Mouse (Mus musculus): ENCODE measurements around the gene Rpl24.

The Rpl24 gene

DNA sequence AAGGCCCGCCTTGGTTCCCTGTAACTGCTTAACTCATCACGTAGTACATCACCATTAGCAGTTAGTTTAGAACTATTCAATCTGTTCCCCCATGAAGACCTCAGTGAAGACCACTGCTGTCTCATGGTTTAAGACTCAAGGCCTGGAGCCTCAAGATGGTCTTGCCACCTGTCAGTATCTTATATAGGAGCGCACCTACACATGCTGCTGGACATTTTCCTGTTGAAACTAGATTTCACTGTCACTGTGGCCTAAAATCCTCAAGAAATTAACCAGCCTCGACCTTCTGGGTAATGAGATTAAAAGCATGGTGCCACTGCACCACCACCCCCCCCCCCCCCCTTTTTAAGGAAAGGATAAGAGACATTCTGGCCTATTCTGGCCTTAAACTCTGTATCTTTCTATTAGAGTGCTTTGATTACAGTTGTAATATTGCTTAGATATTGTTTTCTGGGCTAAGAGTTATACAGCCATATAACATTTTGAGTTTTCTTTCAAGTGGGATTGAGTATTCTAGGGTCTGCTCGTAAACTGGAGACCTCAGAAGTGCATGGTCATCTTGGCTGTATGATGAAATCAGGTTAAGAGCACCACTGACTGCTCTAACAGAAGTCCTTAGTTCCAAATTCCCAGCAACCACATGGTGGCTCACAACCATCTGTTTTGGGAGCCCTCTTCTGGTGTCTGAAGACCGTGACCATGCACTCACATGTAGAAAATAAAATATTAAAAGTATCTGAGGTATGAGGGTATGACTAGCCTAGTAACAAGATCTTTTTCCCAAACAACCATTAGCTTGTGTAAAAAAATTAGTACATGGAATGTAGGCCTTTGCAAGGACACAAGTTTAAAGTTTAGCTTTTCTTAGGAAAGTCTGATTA, 5.9 kb downstream of the Rpl24 start:
- no peak for DNase-seq

DNA sequence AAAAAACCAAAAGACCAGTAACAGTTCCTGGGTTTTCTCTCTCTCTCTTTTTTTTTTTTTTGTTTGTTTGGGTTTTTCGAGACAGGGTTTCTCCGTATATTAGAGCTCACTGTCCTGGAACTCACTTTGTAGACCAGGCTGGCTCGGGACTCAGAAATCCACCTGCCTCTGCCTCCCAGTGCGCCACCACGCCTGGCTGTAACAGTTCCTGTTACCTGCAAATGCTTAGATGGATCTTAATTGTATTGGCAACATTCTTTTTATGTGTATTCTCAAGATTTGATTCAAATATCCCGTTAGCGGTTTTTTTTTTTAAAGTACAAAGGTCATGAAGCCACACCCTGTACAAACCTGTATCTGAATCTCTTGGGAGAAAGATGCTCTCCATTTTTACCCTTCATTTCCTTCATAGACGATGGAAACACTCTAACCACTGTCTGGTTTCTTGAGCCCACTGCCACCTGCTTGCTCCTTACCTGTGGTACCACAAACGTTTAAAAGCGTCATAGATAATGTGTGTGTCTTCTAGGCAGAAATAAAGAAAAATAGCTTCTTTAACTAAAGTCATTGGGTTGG, 6.6 kb downstream of the Rpl24 start:
- no peak for DNase-seq

DNA sequence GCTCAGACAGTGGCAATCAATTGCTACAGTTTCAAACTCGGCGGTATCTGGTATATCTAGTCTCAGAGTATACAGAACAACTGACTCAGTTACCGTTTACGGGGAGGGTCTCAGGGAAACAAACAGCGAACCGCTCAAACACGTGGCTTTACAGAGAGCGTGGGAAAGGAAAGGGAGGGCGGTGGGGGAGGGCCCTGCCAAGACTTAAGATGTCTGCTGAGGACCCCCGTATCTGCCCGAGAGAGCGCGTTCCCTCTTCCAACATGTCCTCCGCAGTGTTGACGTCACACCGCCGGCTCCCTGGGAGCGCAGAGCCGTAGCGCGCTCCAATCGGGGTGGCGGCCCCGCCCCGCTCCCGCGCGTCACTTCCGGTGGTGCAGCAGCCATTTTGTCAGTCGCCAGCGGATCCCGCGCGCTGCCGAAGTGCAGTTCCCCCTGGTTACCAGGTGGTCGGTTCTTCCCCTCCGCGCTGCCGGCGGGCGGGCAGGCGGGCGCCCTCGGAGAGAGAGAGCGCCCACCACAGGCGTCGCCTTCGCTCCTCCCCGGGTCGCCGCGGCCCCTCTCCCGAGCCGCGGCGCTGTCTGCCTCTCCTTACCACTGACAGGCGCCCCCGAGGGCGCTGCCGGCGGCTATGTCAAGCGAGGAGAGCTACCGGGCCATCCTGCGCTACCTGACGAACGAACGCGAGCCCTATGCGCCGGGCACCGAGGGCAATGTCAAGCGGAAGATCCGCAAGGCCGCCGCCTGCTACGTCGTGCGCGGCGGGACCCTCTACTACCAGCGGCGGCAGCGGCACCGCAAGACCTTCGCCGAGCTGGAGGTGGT, 7.6 kb downstream of the Rpl24 start, which contains the start of gene Zbtb11:
TSS of gene Zbtb11 (plus strand) at position 453 of the 825 bp plus-strand sequence.
- DNase-seq = peak; percentile 99

GRCm38 (mm10) chr16:55974256-55974902, 8.3 kb downstream of the Rpl24 start:
- peak; percentile 87 for DNase-seq

DNA sequence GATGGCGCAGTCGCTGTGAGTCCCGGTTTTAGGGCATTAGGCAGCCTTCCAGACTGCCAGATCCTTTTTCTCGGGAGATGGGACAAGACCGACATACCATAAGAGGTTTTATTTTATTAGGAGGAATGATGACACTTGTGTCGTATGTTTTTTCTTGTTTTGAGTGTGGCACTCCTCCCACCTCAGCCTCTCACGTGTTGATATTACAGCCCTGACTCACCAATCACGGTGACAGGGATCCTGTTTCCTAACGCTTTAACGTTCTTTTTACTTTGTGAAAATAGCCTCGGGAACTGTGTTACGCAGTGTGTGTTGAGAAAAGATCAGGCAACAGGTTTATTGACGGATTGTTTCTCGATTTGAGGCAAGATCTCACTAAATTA, 8.8 kb downstream of the Rpl24 start:
- peak; percentile 41 for DNase-seq

DNA sequence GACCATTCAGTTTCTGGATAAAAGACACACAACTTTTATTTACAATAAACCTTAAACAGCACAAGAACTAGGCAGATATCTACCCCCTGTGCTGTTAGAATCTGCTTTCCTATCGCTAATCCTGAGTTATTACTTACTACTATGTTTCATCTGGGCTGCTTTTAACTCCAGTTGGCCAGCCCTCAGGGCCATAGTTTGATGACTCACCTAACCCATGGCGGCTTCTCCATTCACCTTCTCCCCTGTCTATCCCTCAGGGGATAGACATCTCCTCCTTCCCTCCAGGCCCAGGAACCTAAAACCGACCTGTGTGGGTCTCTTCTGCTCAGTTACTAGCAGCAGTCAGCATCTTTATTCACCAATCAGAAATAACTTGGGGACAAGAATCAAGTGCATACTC, 19.9 kb downstream of the Rpl24 start:
- DNase-seq = no peak

DNA sequence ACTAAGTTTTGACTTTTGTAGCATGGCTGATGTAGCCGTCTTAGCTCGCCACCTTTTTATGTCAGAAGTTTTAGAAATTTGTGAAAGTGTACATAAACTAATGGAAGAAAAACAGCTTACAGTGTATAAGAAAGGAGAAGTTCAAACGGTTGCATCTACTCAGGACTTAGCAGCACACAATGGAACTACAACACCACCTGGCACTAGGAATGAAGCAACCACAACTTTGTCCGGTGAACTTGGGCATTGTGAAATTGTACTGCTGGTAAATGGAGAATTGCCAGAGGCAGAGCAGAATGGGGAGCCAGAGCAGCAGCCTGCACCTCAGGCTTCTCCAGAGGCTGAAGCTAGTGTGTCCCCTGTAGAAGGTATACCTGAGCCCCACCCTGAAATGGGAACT, 24.2 kb downstream of the Rpl24 start:
- DNase-seq = no peak

DNA sequence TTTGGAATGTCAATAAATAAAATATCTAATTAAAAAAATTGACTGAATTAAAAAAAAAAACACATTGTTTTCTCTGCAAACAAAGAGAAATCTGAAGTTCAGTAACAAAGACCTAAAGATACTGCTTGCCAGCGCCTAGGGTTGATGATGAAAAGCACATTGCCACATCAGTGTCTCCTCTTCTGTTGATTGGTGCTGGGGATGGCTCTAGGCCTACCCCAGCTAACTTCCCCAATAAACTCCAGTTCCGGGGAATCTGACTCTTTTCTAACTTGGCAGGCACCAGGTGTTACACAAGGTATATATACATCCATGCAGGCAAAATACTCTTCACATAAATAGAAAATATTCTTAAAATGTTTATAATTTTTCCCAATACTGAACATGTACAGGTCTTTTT, 28.2 kb downstream of the Rpl24 start:
- DNase-seq = no peak

DNA sequence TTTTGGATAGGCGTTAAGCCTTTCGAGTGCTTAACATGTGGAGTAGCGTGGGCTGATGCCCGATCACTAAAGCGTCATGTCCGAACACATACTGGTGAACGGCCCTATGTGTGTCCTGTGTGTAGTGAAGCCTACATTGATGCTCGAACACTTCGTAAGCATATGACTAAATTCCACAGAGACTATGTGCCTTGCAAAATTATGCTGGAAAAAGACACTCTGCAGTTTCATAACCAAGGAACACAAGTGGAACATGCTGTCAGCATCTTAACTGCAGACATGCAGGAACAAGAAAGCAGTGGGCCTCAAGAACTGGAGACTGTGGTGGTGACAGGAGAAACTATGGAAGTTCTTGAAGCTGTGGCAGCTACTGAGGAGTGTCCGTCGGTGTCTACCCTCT, 40.7 kb downstream of the Rpl24 start:
- peak; percentile 8 for DNase-seq

DNA sequence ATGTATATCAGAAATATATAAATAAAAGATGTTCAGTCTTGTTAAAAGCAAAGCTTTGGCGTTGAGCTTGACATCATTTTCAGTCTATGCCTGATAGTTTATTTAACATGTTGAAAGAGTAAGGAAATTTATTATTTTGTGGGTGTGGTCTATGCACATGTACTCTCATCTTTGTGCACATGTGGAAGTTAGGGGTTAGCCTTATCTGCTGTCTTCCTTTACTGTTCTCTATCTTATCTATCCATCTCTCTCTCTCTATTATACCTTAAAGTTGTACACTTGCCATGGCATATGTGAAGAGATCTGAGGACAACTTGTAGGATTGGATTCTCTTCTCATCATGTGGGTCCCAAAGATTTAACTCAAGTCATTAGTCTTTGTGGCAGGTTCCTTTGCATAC, 42.8 kb downstream of the Rpl24 start:
- DNase-seq = no peak

DNA sequence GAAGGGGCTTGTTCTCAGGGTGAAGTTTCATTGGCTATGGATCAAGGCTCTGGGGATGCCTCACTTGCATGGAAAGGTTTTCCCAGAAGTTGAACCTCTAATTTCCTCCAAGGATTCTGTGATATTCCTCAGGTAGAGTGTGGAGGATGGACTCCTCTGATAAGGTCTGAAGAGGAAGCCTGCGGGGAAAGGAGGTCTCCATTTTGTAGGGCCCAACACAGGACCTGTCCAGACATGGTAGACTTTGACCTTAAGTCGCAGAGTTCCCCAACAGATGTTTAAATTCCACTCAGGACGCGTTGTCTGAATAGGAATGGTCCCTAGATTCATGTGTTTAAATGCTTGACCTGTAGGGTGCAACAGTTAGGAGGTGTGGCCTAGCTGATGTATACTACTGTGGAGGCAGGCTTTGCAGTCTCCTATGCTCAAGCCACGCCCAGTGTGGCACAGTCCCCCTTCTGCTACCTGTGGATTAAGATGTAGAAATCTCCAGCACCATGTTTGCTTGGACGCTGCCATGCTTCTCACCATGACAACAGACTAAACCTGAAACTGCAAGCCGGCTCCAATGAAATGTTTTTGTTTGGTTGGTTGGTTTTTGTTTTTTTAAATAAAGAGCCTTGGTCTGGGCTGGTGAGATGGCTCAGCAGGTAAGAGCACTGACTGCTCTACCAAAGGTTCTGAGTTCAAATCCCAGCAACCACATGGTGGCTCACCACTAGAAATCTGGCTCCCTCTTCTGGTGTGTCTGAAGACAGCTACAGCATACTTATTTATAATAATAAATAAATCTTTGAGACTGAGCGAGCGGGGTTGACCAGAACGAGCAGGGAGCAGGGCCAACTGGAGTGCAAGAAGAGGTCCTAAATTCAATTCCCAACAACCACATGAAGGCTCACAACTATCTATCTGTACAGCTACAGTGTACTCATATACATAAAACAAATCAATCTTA, 47.0 kb downstream of the Rpl24 start:
- DNase-seq = no peak

DNA sequence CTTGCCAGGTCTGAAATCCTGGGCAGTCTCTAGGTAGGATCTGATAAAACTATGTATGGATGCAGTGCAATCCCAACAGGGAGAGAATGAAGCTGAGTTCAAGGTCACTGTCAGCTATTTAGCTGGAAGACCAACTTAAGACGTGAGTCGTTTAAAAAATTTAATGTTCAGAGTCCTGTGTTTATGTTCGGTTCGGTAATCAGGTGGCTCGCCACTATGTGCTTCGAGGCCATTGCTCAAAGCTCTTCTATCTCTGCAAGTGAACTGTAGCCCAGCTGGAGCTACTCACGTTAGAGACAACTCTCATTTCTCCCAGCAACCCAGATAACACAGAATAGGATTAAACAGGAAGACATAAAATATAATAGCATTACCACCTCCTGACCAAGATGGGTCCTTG, 48.0 kb downstream of the Rpl24 start:
- no peak for DNase-seq

- DNase-seq = no peak
Observed at GRCm38 (mm10) chr16:56019660-56020059, 53.6 kb downstream of the Rpl24 start.
